Mouse (Mus musculus): Measurements from ENCODE around the gene Nelfcd. TPM values are rescaled to one million over a fixed set of nuclear protein-coding genes. Genes with fewer than 3 reads are reported as not detected.

Gene Nelfcd
- polyA plus RNA-seq, 1 experiment from 2014 or later, result 71.7 TPM

- no peak overlapping the region for H3K4me2 ChIP-seq
- 60% methylated on average over 7 of the region's 7 CpGs for WGBS (ENCODE audit: insufficient replicate concordance)
- no peak overlapping the region for H3K4me3 ChIP-seq (replicated peaks)
- H3K36me3 ChIP-seq (replicated peaks), result peaks cover 5% of the 10 kb centered on the region; the same call in 1 of the 2 replicates
- no peaks in the 10 kb centered on the region for H3K9me3 ChIP-seq (replicated peaks)
- ATAC-seq (ENCODE audit: insufficient read depth), result no peak
- H3K9ac ChIP-seq, result no peak overlapping the region
- no peak overlapping the region for H3K27ac ChIP-seq (replicated peaks)
- H3K4me1 ChIP-seq (replicated peaks), result peaks cover 33% of the 10 kb centered on the region
- H3K27me3 ChIP-seq, result peaks cover 2% of the 10 kb centered on the region; the same call in 1 of the 2 replicates
Observed at GRCm38 (mm10) chr2:174413127-174413526, 2.5 kb upstream of the Nelfcd start.

- Histone ChIP-seq H3K4me2 (peak overlapping the region; percentile 80), H3K9me3 (replicated peaks) (no peaks in the 10 kb centered on the region), H3K27ac (replicated peaks) (no peak overlapping the region), H3K9ac (no peak overlapping the region), H3K4me1 (replicated peaks) (peaks cover 27% of the 10 kb centered on the region), H3K27me3 (no peaks in the 10 kb centered on the region; the same call in 1 of the 2 replicates), H3K4me3 (replicated peaks) (peak overlapping the region; percentile 92), H3K36me3 (replicated peaks) (peaks cover 14% of the 10 kb centered on the region)
- no peak for ATAC-seq (ENCODE audit: insufficient read depth)
- WGBS (ENCODE audit: insufficient replicate concordance), result 31% methylated on average over 18 of the region's 18 CpGs
Observed at GRCm38 (mm10) chr2:174415001-174415730, 438 bp upstream of the Nelfcd start.

- WGBS (ENCODE audit: insufficient replicate concordance), result 89% methylated on average over 6 of the region's 6 CpGs
- H3K27ac ChIP-seq (replicated peaks), result no peak overlapping the region
- ATAC-seq (ENCODE audit: insufficient read depth), result no peak
Observed at GRCm38 (mm10) chr2:174421107-174421506, 5.5 kb downstream of the Nelfcd start.

DNA sequence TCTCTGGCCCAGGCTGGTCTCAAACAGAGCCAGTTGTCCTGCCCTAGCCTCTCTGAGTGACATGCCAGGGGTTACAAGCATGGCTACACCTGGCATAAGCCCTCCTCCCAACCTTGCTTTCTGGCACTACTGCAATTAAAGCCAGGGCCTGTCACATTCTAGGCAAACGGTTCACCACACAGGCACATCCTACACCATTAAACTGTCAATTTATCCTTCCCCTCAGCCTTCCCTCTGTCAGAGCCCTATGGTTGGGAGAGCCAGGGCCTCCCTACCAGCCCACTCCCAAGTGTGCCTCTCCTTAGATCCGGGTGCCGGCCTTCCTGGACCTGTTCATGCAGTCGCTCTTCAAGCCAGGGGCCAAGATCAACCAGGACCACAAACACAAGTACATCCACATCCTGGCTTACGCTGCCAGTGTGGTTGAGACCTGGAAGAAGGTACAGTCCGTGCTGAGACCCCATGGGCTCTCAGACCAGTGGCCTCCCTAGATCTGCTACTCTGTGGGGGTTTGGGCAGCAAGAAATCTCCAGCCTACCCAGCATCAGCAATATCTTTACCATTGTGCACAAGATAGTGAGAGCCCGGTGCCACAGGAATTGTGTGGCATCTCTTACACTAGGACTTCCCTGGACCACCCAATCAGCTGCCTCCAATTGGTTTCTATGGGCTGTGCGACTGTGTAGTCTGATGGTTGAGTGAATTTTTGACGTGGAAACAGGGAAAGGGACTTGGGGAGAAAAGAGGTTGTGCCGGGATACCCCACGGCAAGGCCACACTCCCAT is 8.9 kb downstream of the Nelfcd start:
- no peak overlapping the region for H3K4me2 ChIP-seq
- WGBS (ENCODE audit: insufficient replicate concordance), result 86% methylated on average over 11 of the region's 11 CpGs
- H3K4me3 ChIP-seq (replicated peaks), result no peak overlapping the region
- no peak overlapping the region for H3K9ac ChIP-seq
- H3K4me1 ChIP-seq (replicated peaks), result no peaks in the 10 kb centered on the region
- no peak overlapping the region for H3K27ac ChIP-seq (replicated peaks)
- no peak for ATAC-seq (ENCODE audit: insufficient read depth)
- H3K27me3 ChIP-seq, result no peaks in the 10 kb centered on the region
- peaks cover 100% of the 10 kb centered on the region for H3K36me3 ChIP-seq (replicated peaks)
- H3K9me3 ChIP-seq (replicated peaks), result no peaks in the 10 kb centered on the region

More at GRCm38 (mm10) chr2:174421107-174421506, 5.5 kb downstream of the Nelfcd start:
- H3K4me1 ChIP-seq (replicated peaks), result peaks cover 21% of the 10 kb centered on the region
- no peak overlapping the region for H3K9ac ChIP-seq
- no peaks in the 10 kb centered on the region for H3K27me3 ChIP-seq
- no peak overlapping the region for H3K4me2 ChIP-seq
- H3K4me3 ChIP-seq (replicated peaks), result no peak overlapping the region
- peaks cover 74% of the 10 kb centered on the region for H3K36me3 ChIP-seq (replicated peaks)
- H3K9me3 ChIP-seq (replicated peaks), result no peaks in the 10 kb centered on the region

GRCm38 (mm10) chr2:174426856-174427255 is 11.3 kb downstream of the Nelfcd start:
- no peak for ATAC-seq (ENCODE audit: insufficient read depth)
- H3K9me3 ChIP-seq (replicated peaks), result no peaks in the 10 kb centered on the region
- no peaks in the 10 kb centered on the region for H3K4me1 ChIP-seq (replicated peaks)
- WGBS (ENCODE audit: insufficient replicate concordance), result 82% methylated on average over 12 of the region's 12 CpGs
- H3K4me3 ChIP-seq (replicated peaks), result no peak overlapping the region
- no peak overlapping the region for H3K4me2 ChIP-seq
- no peaks in the 10 kb centered on the region for H3K27me3 ChIP-seq
- no peak overlapping the region for H3K9ac ChIP-seq
- H3K36me3 ChIP-seq (replicated peaks), result peaks cover 97% of the 10 kb centered on the region
- no peak overlapping the region for H3K27ac ChIP-seq (replicated peaks)

GRCm38 (mm10) chr2:174428076-174428835 is 12.7 kb downstream of the Nelfcd start:
- 81% methylated on average over 18 of the region's 18 CpGs for WGBS (ENCODE audit: insufficient replicate concordance)
- Histone ChIP-seq H3K9ac (no peak overlapping the region), H3K27me3 (no peaks in the 10 kb centered on the region), H3K27ac (replicated peaks) (no peak overlapping the region), H3K4me3 (replicated peaks) (no peak overlapping the region), H3K36me3 (replicated peaks) (peaks cover 95% of the 10 kb centered on the region), H3K4me2 (no peak overlapping the region), H3K9me3 (replicated peaks) (no peaks in the 10 kb centered on the region), H3K4me1 (replicated peaks) (no peaks in the 10 kb centered on the region)
- no peak for ATAC-seq (ENCODE audit: insufficient read depth)

GRCm38 (mm10) chr2:174428996-174429591 is 13.5 kb downstream of the Nelfcd start:
- H3K4me3 ChIP-seq (replicated peaks), result no peak overlapping the region
- H3K27ac ChIP-seq (replicated peaks), result no peak overlapping the region
- H3K27me3 ChIP-seq, result no peaks in the 10 kb centered on the region
- no peak overlapping the region for H3K4me2 ChIP-seq
- no peak overlapping the region for H3K9ac ChIP-seq
- 88% methylated on average over 10 of the region's 10 CpGs for WGBS (ENCODE audit: insufficient replicate concordance)
- ATAC-seq (ENCODE audit: insufficient read depth), result no peak
- H3K4me1 ChIP-seq (replicated peaks), result no peaks in the 10 kb centered on the region
- peaks cover 92% of the 10 kb centered on the region for H3K36me3 ChIP-seq (replicated peaks)
- H3K9me3 ChIP-seq (replicated peaks), result no peaks in the 10 kb centered on the region

DNA sequence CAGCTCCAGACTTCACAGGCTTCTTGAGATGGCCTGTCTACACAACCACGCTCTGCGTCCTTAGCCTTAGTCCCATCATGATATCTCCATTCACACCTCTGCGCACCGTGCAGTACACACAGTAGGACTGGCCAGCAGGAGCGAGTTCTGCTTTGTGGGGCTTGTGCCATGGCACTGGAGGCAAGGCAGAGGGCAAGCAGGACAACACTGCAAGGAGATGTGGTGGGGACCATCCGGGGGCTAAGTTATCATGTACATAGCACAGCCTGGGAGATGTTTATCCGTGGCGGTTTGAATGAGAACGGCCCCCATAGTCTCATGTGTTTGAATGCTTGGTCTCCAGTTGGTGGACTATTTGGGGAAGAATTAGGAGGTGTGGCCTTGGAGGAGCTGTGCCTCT is 19.3 kb downstream of the Nelfcd start:
- H3K36me3 ChIP-seq (replicated peaks), result peaks cover 35% of the 10 kb centered on the region
- H3K9ac ChIP-seq, result no peak overlapping the region
- no peak overlapping the region for H3K27ac ChIP-seq (replicated peaks)
- H3K4me1 ChIP-seq (replicated peaks), result peaks cover 42% of the 10 kb centered on the region
- no peak overlapping the region for H3K4me3 ChIP-seq (replicated peaks)
- WGBS (ENCODE audit: insufficient replicate concordance), result 83% methylated on average over 9 of the region's 9 CpGs
- H3K27me3 ChIP-seq, result no peaks in the 10 kb centered on the region
- ATAC-seq (ENCODE audit: insufficient read depth), result no peak
- no peak overlapping the region for H3K4me2 ChIP-seq
- H3K9me3 ChIP-seq (replicated peaks), result no peaks in the 10 kb centered on the region

DNA sequence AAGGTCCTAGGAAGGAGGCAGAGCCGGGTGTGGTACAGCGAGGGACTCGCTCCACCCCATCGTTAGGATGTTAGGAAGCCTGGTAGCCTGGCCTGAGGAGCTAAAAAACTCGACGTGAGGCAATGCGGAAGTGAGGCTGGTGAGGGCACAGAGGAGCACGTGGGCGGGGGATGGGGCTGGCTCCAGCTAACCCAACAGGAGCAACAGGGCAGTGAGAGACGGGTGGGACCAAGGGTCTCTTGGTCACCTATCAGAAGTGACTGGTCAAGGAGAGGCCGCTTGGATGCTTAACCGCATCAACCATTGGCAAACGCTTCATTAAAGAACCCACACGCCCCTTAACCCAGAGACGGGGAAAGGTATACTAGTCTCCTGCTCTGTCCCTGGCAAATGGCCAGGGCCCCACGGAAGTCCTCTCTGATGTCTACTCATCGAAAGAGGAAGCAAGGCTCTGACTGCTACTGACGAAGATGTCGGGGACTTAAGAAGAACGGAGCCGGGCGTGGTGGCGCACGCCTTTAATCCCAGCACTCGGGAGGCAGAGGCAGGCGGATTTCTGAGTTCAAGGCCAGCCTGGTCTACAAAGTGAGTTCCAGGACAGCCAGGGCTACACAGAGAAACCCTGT is 20.6 kb downstream of the Nelfcd start:
- H3K9ac ChIP-seq, result no peak overlapping the region
- H3K4me1 ChIP-seq (replicated peaks), result peaks cover 44% of the 10 kb centered on the region
- no peak for ATAC-seq (ENCODE audit: insufficient read depth)
- H3K4me2 ChIP-seq, result no peak overlapping the region
- no peaks in the 10 kb centered on the region for H3K9me3 ChIP-seq (replicated peaks)
- peaks cover 23% of the 10 kb centered on the region for H3K36me3 ChIP-seq (replicated peaks)
- no peak overlapping the region for H3K4me3 ChIP-seq (replicated peaks)
- no peaks in the 10 kb centered on the region for H3K27me3 ChIP-seq
- WGBS (ENCODE audit: insufficient replicate concordance), result 63% methylated on average over 26 of the region's 26 CpGs
- H3K27ac ChIP-seq (replicated peaks), result 0 out of 2 replicates have a peak overlapping the region, but pooled peaks have one; percentile 0

DNA sequence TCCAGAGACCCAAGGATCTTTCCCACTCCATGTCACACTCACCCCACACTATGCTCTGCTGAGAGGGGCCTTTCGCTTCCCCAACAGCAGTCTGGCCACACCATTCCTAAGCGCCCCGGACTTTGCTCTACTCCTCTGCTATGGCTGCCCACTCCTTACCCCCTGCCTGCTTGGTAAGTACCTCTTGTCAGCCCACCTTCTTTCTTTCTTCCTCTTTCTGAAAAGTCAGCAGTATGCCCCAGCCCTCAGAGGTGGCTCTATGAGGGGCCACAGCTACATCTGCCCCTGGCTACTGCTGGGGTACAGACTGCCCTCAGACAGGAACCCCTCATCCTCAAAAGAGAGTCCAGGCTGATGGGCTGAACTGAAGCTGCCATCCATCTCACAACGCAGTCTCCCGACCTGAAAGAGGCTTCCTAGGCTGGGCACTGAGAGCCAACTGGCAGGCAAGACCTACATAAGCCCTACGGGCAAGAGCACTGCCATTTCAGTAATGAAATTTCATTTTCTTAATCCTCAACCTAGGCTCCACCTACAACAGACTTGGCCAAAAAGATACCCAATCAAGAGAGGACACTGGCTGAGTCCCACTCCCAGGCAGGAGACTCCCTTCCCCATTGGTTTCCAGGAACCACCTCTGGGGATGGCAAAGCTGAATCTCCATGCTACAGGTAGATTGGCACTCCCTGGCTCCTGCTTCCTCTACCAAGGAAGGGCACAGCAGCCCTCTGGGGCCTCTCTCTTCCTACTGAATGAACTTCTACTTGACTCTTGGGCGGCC is 21.5 kb downstream of the Nelfcd start:
- Histone ChIP-seq H3K9ac (no peak overlapping the region), H3K9me3 (replicated peaks) (no peaks in the 10 kb centered on the region), H3K4me1 (replicated peaks) (peaks cover 47% of the 10 kb centered on the region), H3K27ac (replicated peaks) (peak overlapping the region; percentile 65), H3K36me3 (replicated peaks) (peaks cover 14% of the 10 kb centered on the region), H3K4me2 (peak overlapping the region; percentile 95), H3K4me3 (replicated peaks) (peak overlapping the region; percentile 69), H3K27me3 (no peaks in the 10 kb centered on the region)
- no peak for ATAC-seq (ENCODE audit: insufficient read depth)
- 79% methylated on average over 7 of the region's 7 CpGs for WGBS (ENCODE audit: insufficient replicate concordance)
